Mouse (Mus musculus) midbrain, embryonic 12.5 days (tissue): Measurements from ENCODE around the gene Klre1. TPM values are rescaled to one million over a fixed set of nuclear protein-coding genes. Genes with fewer than 3 reads are reported as not detected.

Experiments
- ATAC-seq: fragments of 200-750 bp; cut with Nextera tagmentation; 2 replicates; pipeline ENCODE4 v1.8.0; 2017; ENCODE audit warnings: low read depth, moderate TSS enrichment, moderate library complexity; ENCODE audit not compliant: low FRiP score
- H3K27ac ChIP-seq: fragments of 300-500 bp; sonication (generic); replicated peaks from 2 replicates; pipeline ENCODE4 v1.5.1; 2016; ENCODE audit warnings: mild to moderate bottlenecking
- H3K27me3 ChIP-seq: fragments of 300-500 bp; sonication (generic); 2 replicates; pipeline ENCODE4 v1.6.1; 2016; ENCODE audit warnings: mild to moderate bottlenecking
- H3K36me3 ChIP-seq: fragments of 300-500 bp; sonication (generic); 2 replicates; pipeline ENCODE4 v1.6.1; 2016
- H3K4me1 ChIP-seq: fragments of 300-500 bp; sonication (generic); 2 replicates; pipeline ENCODE4 v1.6.1; 2016
- H3K4me2 ChIP-seq: fragments of 300-500 bp; sonication (generic); replicated peaks from 2 replicates; pipeline ENCODE4 v1.6.1; 2016; ENCODE audit warnings: mild to moderate bottlenecking, moderate library complexity
- H3K4me3 ChIP-seq: fragments of 300-500 bp; sonication (generic); 2 replicates; pipeline ENCODE4 v1.5.1; 2016; ENCODE audit warnings: mild to moderate bottlenecking
- H3K9ac ChIP-seq: fragments of 300-500 bp; sonication (generic); replicated peaks from 2 replicates; pipeline ENCODE4 v1.6.1; 2016; ENCODE audit warnings: mild to moderate bottlenecking, moderate library complexity
- H3K9me3 ChIP-seq: fragments of 300-500 bp; sonication (generic); 2 replicates; pipeline ENCODE4 v1.6.1; 2016; ENCODE audit warnings: mild to moderate bottlenecking
- WGBS: fragments of 180-500 bp; shearing (Covaris S2); methylation state at CpG from one replicate; pipeline ENCODE4 v1.1.7; 2016; 5-methylcytosine and 5-hydroxymethylcytosine counted together
- polyA plus RNA-seq: library from polyadenylated mRNA; unstranded; fragments of >200 nt; fragmentation: Nextera tagmentation; extraction: Ambion mirVana; gene quantifications from 2 replicates; pipeline ENCODE4 v1.2.1, GENCODE M21; 2016

The Klre1 gene
- polyA plus RNA-seq, result not detected in 2 replicates

DNA sequence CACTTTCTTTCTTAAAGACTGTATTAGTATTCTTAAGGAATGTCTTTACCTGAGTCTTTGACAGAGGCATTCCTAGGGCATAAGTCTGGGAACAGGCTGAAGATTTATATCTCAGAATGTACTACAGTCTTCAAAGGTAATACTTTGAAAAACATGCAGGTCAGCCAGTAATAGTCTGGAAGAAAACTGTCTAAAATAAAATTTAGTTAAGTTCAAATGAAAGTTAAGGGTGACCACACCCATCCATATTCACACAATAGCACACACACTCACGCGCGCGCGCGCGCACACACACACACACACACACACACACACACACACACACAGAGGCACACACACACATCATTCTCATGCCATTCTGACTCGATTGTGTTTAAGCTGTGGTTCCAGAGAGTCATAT, at the start of gene Klre1:
TSS of gene Klre1 (plus strand) at position 301 of the 400 bp plus-strand sequence.
- H3K4me2 ChIP-seq, result no peak within 1 kb of the TSS
- WGBS, result 95% methylated on average over 8 of the region's 8 CpGs
- H3K9me3 ChIP-seq, result no peaks in the 10 kb centered on the region
- no peaks in the 10 kb centered on the region for H3K36me3 ChIP-seq
- no peak within 1 kb of the TSS for H3K4me3 ChIP-seq
- no peaks in the 10 kb centered on the region for H3K4me1 ChIP-seq
- no peaks in the 10 kb centered on the region for H3K27me3 ChIP-seq
- no peak within 1 kb of the TSS for H3K27ac ChIP-seq
- H3K9ac ChIP-seq, result no peak within 1 kb of the TSS
- no peak for ATAC-seq

- Histone ChIP-seq H3K27me3 (no peaks in the 10 kb centered on the region), H3K27ac (no peak overlapping the region), H3K9ac (no peak overlapping the region), H3K4me1 (peaks cover 5% of the 10 kb centered on the region; the same call in 1 of the 2 replicates), H3K4me2 (no peak overlapping the region), H3K9me3 (no peaks in the 10 kb centered on the region), H3K36me3 (no peaks in the 10 kb centered on the region), H3K4me3 (no peak overlapping the region)
- ATAC-seq, result no peak
- 85% methylated on average over 1 of the region's 1 CpGs for WGBS
These were observed 48.1 kb upstream of the Klre1 start for GRCm38 (mm10) chr6:129529605-129530004.

DNA sequence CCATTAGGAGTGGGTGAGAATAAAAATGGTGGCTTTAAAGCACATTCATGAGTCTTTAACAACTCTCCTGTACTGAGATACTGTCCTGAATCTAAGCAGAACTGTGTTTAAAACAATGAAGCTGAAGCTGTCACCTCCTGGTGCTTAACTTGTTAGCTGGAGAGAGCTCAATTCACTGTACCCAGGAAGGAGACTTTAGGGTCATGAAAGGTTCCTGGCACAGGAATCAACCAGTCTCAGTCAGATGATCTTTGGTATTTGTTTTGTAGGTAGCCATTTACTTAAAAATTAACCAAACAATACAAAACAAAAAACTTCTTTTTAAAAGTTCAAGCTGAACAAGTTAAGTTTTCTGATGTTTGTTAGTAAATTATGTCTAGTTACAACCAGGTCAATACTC, 47.4 kb upstream of the Klre1 start:
- ATAC-seq, result no peak
- peaks cover 12% of the 10 kb centered on the region for H3K4me1 ChIP-seq
- H3K4me2 ChIP-seq, result no peak overlapping the region
- no peak overlapping the region for H3K9ac ChIP-seq
- H3K9me3 ChIP-seq, result no peaks in the 10 kb centered on the region
- H3K4me3 ChIP-seq, result no peak overlapping the region
- H3K36me3 ChIP-seq, result no peaks in the 10 kb centered on the region
- no peaks in the 10 kb centered on the region for H3K27me3 ChIP-seq
- no peak overlapping the region for H3K27ac ChIP-seq

DNA sequence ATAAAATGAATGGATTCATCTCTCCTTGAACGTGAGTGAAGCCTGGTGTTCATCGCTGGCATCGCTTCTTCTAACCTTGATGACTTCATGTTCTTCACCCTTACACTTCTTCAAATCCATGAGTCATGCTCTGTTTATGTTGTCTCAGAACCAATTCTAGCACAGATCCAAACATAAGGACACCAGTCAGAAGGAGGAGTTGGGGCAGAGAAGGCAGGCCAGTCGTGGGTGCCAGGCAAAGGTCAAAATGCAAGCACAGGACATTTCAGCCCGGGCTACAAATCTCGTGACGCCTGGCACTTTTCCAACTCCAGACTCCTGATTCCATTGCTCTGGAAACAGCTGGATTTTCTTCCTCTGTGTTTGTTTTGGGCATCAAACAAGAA, 45.2 kb upstream of the Klre1 start:
- Histone ChIP-seq H3K9ac (peak overlapping the region; percentile 80; the same call in 1 of the 2 replicates), H3K27me3 (no peaks in the 10 kb centered on the region), H3K4me2 (peak overlapping the region; percentile 71), H3K4me1 (peaks cover 17% of the 10 kb centered on the region), H3K27ac (peak overlapping the region; percentile 49; the same call in 1 of the 2 replicates), H3K4me3 (peak overlapping the region; percentile 72), H3K9me3 (no peaks in the 10 kb centered on the region), H3K36me3 (0 out of 2 replicates have a peak, but pooled peaks cover 2% of the 10 kb centered on the region)
- ATAC-seq, result peak; percentile 24
- WGBS, result 35% methylated on average over 7 of the region's 7 CpGs

DNA sequence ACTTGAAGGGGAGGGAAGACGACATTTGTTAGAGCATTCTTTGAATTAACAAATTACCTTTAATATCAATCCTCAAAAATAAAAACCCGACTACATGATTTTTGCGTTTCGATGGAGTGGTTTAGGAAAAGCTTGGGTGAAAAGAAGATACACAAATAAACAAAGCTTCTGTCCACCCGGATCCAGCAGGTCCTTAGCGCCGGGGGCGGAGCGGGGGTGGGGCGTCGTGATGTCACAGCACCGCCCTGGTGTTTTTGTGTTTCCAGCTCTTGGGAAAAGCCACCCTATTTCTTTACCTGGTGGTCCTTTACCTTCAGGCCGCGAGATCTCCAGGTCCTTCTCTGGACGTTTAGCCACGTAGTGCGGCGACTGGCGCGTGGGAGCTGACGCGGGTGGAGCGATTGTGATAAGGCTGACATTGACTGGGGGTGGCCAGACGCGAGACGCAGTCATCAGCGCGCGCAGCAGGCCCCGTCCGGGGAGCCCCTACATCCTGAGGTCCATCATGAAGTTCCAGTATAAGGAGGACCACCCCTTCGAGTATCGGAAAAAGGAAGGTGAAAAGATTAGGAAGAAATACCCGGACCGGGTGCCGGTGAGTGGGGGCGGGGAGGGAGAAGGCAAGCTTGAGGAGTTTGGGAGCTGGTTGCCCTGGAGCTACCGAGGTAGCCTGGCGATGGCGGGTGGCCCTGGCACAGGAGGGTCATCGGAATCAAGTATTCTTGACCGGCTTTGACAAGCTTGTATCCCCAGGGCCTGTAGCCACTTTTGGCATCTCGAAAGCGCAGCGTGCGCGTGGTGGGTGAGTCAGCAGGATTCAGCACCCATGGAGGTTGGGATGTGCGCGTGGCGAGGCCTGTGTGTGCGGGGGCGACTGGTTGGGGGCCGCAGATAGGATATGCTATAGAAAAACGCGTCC, 44.5 kb upstream of the Klre1 start, which contains the start of gene Gabarapl1:
TSS of gene Gabarapl1 (plus strand) at position 219 of the 919 bp plus-strand sequence.
- Histone ChIP-seq H3K4me3 (peak within 1 kb of the TSS; percentile 72), H3K4me2 (peak within 1 kb of the TSS; percentile 71), H3K9ac (peak within 1 kb of the TSS; percentile 80), H3K36me3 (peaks cover 9% of the 10 kb centered on the region), H3K27ac (peak within 1 kb of the TSS; percentile 78), H3K4me1 (peaks cover 17% of the 10 kb centered on the region), H3K27me3 (no peaks in the 10 kb centered on the region), H3K9me3 (no peaks in the 10 kb centered on the region)
- under 1% methylated on average over 55 of the region's 55 CpGs for WGBS
- ATAC-seq, result peak; percentile 89

- WGBS, result 16% methylated on average over 9 of the region's 9 CpGs
- H3K4me1 ChIP-seq, result peaks cover 17% of the 10 kb centered on the region
- peak overlapping the region; percentile 71 for H3K4me2 ChIP-seq
- peak overlapping the region; percentile 72 for H3K4me3 ChIP-seq
- H3K27ac ChIP-seq, result peak overlapping the region; percentile 78; the same call in 1 of the 2 replicates
- peak overlapping the region; percentile 80 for H3K9ac ChIP-seq
- H3K27me3 ChIP-seq, result no peaks in the 10 kb centered on the region
- peak; percentile 64 for ATAC-seq
- H3K9me3 ChIP-seq, result no peaks in the 10 kb centered on the region
- H3K36me3 ChIP-seq, result peaks cover 17% of the 10 kb centered on the region
These were observed 43.6 kb upstream of the Klre1 start for GRCm38 (mm10) chr6:129534057-129534456.

GRCm38 (mm10) chr6:129534627-129535190, 43.0 kb upstream of the Klre1 start:
- no peaks in the 10 kb centered on the region for H3K9me3 ChIP-seq
- H3K4me3 ChIP-seq, result peak overlapping the region; percentile 72
- H3K9ac ChIP-seq, result peak overlapping the region; percentile 80
- peak; percentile 7; the same call in 1 of the 2 replicates for ATAC-seq
- 59% methylated on average over 4 of the region's 4 CpGs for WGBS
- peaks cover 24% of the 10 kb centered on the region for H3K36me3 ChIP-seq
- H3K27ac ChIP-seq, result no peak overlapping the region
- peaks cover 17% of the 10 kb centered on the region for H3K4me1 ChIP-seq
- H3K4me2 ChIP-seq, result peak overlapping the region; percentile 71
- no peaks in the 10 kb centered on the region for H3K27me3 ChIP-seq

DNA sequence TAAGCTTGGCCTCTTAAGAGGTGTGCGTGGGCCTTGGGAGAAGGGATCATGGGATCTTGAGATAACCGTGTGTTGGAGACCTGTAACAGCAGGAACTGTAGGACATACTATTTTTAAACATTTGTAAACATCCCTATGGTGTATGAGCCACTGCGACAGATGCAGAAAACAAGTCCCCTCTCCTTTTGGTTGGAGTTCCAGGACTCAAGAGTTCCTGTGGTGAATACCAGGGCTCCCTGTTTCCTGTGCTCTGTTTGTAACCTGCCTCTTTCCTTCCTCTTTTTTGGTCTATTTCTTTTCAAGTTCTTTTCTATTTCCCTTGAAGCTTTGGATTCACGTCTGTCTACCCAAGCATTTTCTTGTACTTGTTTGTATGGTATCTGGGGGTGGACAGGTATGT, 42.0 kb upstream of the Klre1 start:
- Histone ChIP-seq H3K9ac (no peak overlapping the region), H3K4me3 (peak overlapping the region; percentile 72; the same call in 1 of the 2 replicates)
- no peak for ATAC-seq

GRCm38 (mm10) chr6:129538555-129538954, 39.1 kb upstream of the Klre1 start:
- Histone ChIP-seq H3K4me2 (no peak overlapping the region), H3K9ac (no peak overlapping the region), H3K4me3 (no peak overlapping the region), H3K27me3 (no peaks in the 10 kb centered on the region), H3K4me1 (peaks cover 14% of the 10 kb centered on the region), H3K9me3 (no peaks in the 10 kb centered on the region), H3K36me3 (peaks cover 48% of the 10 kb centered on the region), H3K27ac (no peak overlapping the region)
- no peak for ATAC-seq
- WGBS, result 92% methylated on average over 6 of the region's 6 CpGs

More for the DNA sequence above, 42.0 kb upstream of the Klre1 start:
- Histone ChIP-seq H3K4me1 (peaks cover 17% of the 10 kb centered on the region), H3K4me2 (peak overlapping the region; percentile 71), H3K9me3 (no peaks in the 10 kb centered on the region), H3K27me3 (no peaks in the 10 kb centered on the region), H3K36me3 (peaks cover 34% of the 10 kb centered on the region), H3K27ac (no peak overlapping the region)
- WGBS, result 82% methylated on average over 4 of the region's 4 CpGs

DNA sequence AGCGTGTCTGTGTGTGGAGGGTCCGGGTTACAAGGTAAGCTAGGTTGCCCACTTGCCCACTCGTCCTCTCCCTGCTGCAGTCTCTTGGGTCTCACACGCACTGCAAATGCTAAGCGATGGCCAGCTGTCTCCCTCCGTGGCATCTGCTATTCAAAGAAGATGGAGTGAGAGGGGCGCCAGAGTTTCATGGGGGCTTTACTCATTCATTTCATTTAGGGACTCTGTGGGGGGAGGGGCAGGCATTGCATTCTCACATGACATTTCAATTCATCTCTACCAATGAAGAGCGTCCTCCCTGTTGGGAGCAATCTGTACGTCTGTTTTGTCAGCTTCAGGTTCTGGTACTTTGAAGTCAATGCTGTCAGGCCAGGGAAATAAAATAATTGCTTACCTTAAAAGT, 35.8 kb upstream of the Klre1 start:
- ATAC-seq, result no peak
- no peak overlapping the region for H3K27ac ChIP-seq
- H3K4me2 ChIP-seq, result no peak overlapping the region
- H3K9me3 ChIP-seq, result no peaks in the 10 kb centered on the region
- H3K36me3 ChIP-seq, result peaks cover 48% of the 10 kb centered on the region
- no peak overlapping the region for H3K4me3 ChIP-seq
- H3K4me1 ChIP-seq, result no peaks in the 10 kb centered on the region; the same call in 1 of the 2 replicates
- WGBS, result 57% methylated on average over 9 of the region's 9 CpGs
- H3K27me3 ChIP-seq, result no peaks in the 10 kb centered on the region
- no peak overlapping the region for H3K9ac ChIP-seq

- Histone ChIP-seq H3K4me2 (no peak overlapping the region), H3K4me1 (no peaks in the 10 kb centered on the region; the same call in 1 of the 2 replicates), H3K9ac (no peak overlapping the region), H3K27me3 (no peaks in the 10 kb centered on the region), H3K36me3 (peaks cover 46% of the 10 kb centered on the region), H3K4me3 (no peak overlapping the region), H3K9me3 (no peaks in the 10 kb centered on the region), H3K27ac (no peak overlapping the region)
- no peak for ATAC-seq
- WGBS, result 91% methylated on average over 3 of the region's 3 CpGs
These were observed 35.2 kb upstream of the Klre1 start for GRCm38 (mm10) chr6:129542540-129542939.
